Mouse (Mus musculus) ES-Bruce4 (cell line): ENCODE measurements at regions not wholly inside any gene's neighbourhood (a gene's known extent, or its start where the extent isn't known, plus 50 kb on each side); places are given as distances from the start of the nearest gene placed in this dataset.
"Not testable (repeated sequence)": the region's sequence is repeated elsewhere in the genome, so short reads cannot be mapped to it uniquely, and the experiment has no call there.

ENCODE experiments used
- CTCF ChIP-seq: IDR thresholded peaks from one replicate; pipeline ENCODE4 v1.8.1; 2011; ENCODE audit warnings: low read depth, low read length
- POLR2A ChIP-seq: IDR thresholded peaks from one replicate; pipeline ENCODE4 v1.8.1; 2011; ENCODE audit warnings: low read length; ENCODE audit not compliant: insufficient read depth

DNA sequence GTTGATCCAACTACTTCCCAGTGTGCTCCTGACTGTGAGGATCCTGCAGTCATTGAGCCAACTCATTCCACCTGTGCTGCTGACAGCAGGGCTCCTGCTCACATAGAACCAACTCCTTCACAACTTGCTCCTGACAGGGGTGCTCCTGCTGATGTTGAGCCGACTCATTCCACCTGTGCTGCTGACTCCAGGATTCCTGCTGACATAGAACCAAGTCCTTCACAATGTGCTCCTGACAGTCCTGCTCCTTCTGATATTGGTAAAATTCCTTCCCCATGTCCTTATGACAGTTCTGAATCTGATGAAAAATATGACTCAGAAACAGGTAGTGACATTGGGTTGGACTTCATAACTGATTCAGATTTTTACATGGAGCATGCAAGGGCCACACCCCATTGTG is 100.8 kb upstream of the Gm21119 start:
- not testable (repeated sequence) for TF ChIP-seq POLR2A, CTCF
